Mouse (Mus musculus) kidney, postnatal 0 days (tissue): ENCODE results near the gene Cacna2d4. TPM values are rescaled to one million over a fixed set of nuclear protein-coding genes. Genes with fewer than 3 reads are reported as not detected.
A peak's percentile ranks its signal among the peaks of the same experiment; 100 is the strongest.

Experiments
- ATAC-seq: fragments of 200-750 bp; cut with Nextera tagmentation; replicated peaks from 2 replicates; pipeline ENCODE4 v1.8.0; 2017; ENCODE audit warnings: low read depth, moderate number of reproducible peaks, moderate TSS enrichment, moderate library complexity; ENCODE audit not compliant: low FRiP score
- DNase-seq: peaks from one replicate; pipeline ENCODE4 v3.0.0-alpha.2; 2016; ENCODE audit warnings: low spot score
- H3K27ac ChIP-seq: fragments of 300-500 bp; sonication (generic); 2 replicates; pipeline ENCODE4 v1.5.1; 2014; ENCODE audit warnings: mild to moderate bottlenecking
- H3K27me3 ChIP-seq: fragments of 300-500 bp; sonication (generic); 2 replicates; pipeline ENCODE4 v1.6.1; 2014; ENCODE audit warnings: low read length, mixed read lengths; ENCODE audit not compliant: insufficient read depth
- H3K36me3 ChIP-seq: fragments of 300-500 bp; sonication (generic); 2 replicates; pipeline ENCODE4 v1.6.1; 2014; ENCODE audit warnings: low read length, mixed read lengths; ENCODE audit not compliant: insufficient read depth
- H3K4me1 ChIP-seq: fragments of 300-500 bp; sonication (generic); replicated peaks from 2 replicates; pipeline ENCODE4 v1.6.1; 2014; ENCODE audit warnings: antibody characterized with exemption, low read length, mixed read lengths; ENCODE audit not compliant: insufficient read depth
- H3K4me2 ChIP-seq: fragments of 300-500 bp; sonication (generic); 2 replicates; pipeline ENCODE4 v1.6.1; 2014; ENCODE audit warnings: mild to moderate bottlenecking, low read length, moderate library complexity, mixed read lengths
- H3K4me3 ChIP-seq: fragments of 300-500 bp; sonication (generic); replicated peaks from 2 replicates; pipeline ENCODE4 v1.5.1; 2014; ENCODE audit warnings: low read depth, low read length
- H3K9ac ChIP-seq: fragments of 300-500 bp; sonication (generic); 2 replicates; pipeline ENCODE4 v1.6.1; 2014; ENCODE audit warnings: low read depth, low read length
- H3K9me3 ChIP-seq: fragments of 300-500 bp; sonication (generic); replicated peaks from 2 replicates; pipeline ENCODE4 v1.6.1; 2016; ENCODE audit warnings: low read length, inconsistent platforms, mixed read lengths
- CTCF ChIP-seq: IDR thresholded peaks from 2 replicates; pipeline ENCODE4 v1.5.1; 2016; ENCODE audit warnings: antibody characterized with exemption, low read depth, mild to moderate bottlenecking, moderate library complexity
- WGBS: fragments of 180-500 bp; shearing (Covaris S2); extraction: QIAGEN DNeasy Blood & Tissue Kit; methylation state at CpG from one replicate; pipeline ENCODE4 v1.1.7; 2014; 5-methylcytosine and 5-hydroxymethylcytosine counted together
- polyA plus RNA-seq: library from polyadenylated mRNA; unstranded; fragments of >200 nt; fragmentation: Nextera tagmentation; extraction: Ambion mirVana; gene quantifications from 2 replicates; pipeline ENCODE4 v1.2.1, GENCODE M21; 2015

Gene Cacna2d4
- polyA plus RNA-seq, 1 experiment from 2014 or later, result not detected

DNA sequence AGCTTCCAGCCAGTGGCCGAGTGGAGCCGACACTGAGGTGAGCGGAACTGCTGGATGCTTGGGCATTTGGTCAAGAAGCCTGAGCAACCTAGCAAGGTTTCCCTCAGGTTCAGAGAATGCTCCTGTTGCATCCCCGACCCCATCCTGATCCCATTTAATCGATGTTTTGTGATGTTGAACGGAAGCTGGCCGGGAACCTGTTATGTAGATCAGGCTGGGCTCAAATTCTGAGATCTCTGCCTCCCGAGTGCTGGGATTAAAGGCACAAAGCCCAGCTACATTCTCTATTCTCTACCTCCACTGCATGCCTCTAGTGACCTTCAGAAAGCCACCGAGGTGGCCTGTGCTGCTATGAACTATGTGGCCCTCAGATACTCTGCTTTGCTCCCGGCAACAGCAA lies 88.5 kb downstream of the Cacna2d4 start:
- DNase-seq (no peak), ATAC-seq (no peak)
- H3K36me3 ChIP-seq, result no peaks in the 10 kb centered on the region
- no peaks in the 10 kb centered on the region for H3K4me1 ChIP-seq
- H3K27me3 ChIP-seq, result peaks cover 11% of the 10 kb centered on the region
- no peak for TF ChIP-seq CTCF
- no peak overlapping the region for H3K4me3 ChIP-seq
- H3K27ac ChIP-seq, result no peak overlapping the region
- H3K9me3 ChIP-seq, result no peaks in the 10 kb centered on the region
- WGBS, result 59% methylated on average over 10 of the region's 10 CpGs
- no peak overlapping the region for H3K4me2 ChIP-seq
- no peak overlapping the region for H3K9ac ChIP-seq

DNA sequence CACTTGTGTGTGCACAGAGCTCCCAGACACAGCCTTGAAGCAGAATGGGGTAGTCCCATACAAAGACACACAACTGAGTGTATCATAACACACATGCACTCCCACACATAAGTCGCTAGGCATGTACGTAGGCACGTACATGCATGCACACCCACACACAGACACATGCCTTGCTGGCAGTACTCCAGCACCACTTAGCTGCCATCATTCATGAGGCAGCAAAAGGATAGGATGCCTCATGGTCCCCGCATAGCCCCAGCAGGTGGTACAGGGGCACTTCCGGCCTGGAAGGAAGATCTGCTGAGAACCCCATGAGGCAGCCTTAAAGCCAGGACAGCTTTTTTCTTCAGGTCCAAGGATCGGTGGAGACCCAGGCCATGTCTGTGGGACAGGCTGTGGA lies 89.7 kb downstream of the Cacna2d4 start:
- no peaks in the 10 kb centered on the region for H3K36me3 ChIP-seq
- peaks cover 7% of the 10 kb centered on the region for H3K4me1 ChIP-seq
- no peak overlapping the region for H3K9ac ChIP-seq
- H3K27ac ChIP-seq, result no peak overlapping the region
- H3K4me2 ChIP-seq, result no peak overlapping the region
- no peak for DNase-seq
- H3K27me3 ChIP-seq, result peaks cover 23% of the 10 kb centered on the region
- 78% methylated on average over 6 of the region's 6 CpGs for WGBS
- no peaks in the 10 kb centered on the region for H3K9me3 ChIP-seq
- ATAC-seq, result no peak
- no peak for TF ChIP-seq CTCF
- H3K4me3 ChIP-seq, result no peak overlapping the region

DNA sequence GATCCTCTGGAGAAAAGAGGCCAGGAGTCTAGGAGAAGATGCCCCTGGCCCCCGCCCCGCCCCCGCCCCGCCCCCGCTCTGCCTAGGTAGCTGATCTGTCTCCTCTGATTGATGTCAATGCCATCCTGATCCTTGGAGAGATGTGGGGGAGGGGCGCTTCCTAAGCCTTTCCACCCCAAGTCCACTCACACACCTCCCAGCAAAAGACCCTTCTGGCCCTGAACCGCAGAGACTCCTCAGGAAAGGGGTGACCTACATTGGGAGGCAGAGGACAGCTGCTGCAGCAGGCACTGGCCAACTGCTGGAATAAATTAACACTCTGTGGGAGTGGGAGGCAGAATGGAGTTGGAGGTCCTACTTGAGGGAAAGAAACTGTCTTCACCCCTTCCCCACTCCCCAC lies 90.2 kb downstream of the Cacna2d4 start:
- no peak for TF ChIP-seq CTCF
- Histone ChIP-seq H3K9ac (no peak overlapping the region), H3K27me3 (peaks cover 29% of the 10 kb centered on the region), H3K4me3 (no peak overlapping the region), H3K4me1 (peaks cover 7% of the 10 kb centered on the region), H3K4me2 (no peak overlapping the region), H3K9me3 (no peaks in the 10 kb centered on the region), H3K36me3 (no peaks in the 10 kb centered on the region), H3K27ac (no peak overlapping the region)
- DNase-seq, result no peak
- ATAC-seq, result no peak
- 5% methylated on average over 7 of the region's 7 CpGs for WGBS

DNA sequence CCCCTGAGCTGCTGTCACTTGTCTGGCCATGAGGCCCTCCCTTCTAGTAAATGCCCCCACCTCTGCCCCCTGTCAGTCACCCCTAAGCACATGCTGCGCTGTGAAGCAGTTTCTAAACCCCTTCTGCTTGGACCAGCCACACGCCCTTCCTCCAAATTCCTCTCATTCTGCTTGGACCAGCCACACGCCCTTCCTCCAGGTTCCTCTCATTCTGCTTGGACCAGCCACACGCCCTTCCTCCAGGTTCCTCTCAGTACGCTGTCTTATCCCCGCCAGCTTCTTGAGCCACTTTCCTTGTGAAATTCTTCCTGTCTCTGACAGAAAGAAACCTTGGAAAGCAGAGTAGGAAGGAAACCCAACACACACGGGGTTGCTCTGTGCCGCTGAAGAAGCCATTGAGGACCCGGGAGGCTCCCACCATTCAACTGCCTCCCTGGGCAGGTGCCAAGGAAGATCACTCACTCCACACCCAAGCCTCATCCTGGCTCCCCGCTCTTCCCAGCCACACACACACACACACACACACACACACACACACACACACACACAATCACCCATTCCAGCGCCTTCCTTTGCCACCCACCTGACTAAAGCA lies 92.3 kb downstream of the Cacna2d4 start:
- Histone ChIP-seq H3K9me3 (no peaks in the 10 kb centered on the region), H3K4me2 (peak overlapping the region; percentile 28), H3K4me1 (peaks cover 13% of the 10 kb centered on the region), H3K36me3 (no peaks in the 10 kb centered on the region), H3K27ac (no peak overlapping the region), H3K9ac (no peak overlapping the region), H3K27me3 (peaks cover 32% of the 10 kb centered on the region), H3K4me3 (no peak overlapping the region)
- ATAC-seq (no peak), DNase-seq (no peak)
- 10% methylated on average over 11 of the region's 11 CpGs for WGBS
- TF ChIP-seq CTCF, result no peak

DNA sequence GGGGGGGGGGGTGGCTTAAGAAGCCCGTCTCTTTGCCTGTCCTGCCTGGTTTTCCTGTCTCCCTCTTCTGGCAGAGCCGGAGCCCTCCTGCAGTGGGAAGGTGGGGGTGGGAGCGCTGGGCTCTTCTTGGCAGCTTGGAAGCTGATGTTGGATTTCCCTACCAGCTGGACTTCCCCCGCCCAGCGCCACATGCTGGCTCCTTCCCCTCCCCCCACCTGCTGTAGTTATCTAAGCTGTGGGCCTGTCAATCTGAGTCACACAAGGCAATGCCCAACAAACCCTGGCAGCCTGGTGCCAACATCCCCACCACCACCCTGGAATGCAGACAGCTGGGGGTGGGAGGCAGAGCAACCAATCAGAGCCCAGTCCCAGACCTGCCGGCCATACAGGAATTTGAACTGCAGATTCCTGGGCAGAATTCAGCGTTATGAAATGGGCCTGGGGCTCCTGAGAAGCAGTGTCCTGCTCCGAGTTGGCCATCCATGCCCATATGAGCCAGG lies 92.9 kb downstream of the Cacna2d4 start:
- H3K4me3 ChIP-seq, result no peak overlapping the region
- H3K9ac ChIP-seq, result no peak overlapping the region
- H3K9me3 ChIP-seq, result no peaks in the 10 kb centered on the region
- peak overlapping the region; percentile 28 for H3K4me2 ChIP-seq
- no peak overlapping the region for H3K27ac ChIP-seq
- WGBS, result 2% methylated on average over 8 of the region's 8 CpGs
- peaks cover 32% of the 10 kb centered on the region for H3K27me3 ChIP-seq
- no peak for TF ChIP-seq CTCF
- H3K4me1 ChIP-seq, result peaks cover 13% of the 10 kb centered on the region
- DNase-seq (peak; percentile 34), ATAC-seq (peak; percentile 47; the same call in 1 of the 2 replicates)
- H3K36me3 ChIP-seq, result no peaks in the 10 kb centered on the region

DNA sequence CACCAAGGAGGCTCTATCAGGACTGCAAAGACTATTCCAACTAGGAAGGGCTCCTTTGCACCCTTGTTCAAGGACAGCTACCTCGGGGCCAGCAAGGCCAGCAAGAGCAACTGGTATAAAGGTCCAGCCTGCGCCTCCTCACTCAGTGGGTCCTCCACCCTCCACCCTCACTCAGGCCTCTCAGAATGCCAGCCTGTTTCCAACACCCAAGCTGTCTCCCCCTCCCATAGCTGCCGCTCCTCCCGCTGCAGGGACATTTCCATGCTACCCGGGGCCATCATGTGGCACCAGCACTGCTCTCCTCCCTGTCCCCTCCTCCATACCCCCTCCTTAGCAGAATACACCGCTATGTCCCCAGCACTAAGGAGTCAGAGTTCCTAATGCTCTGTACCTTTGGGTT lies 93.6 kb downstream of the Cacna2d4 start:
- no peak for DNase-seq
- Histone ChIP-seq H3K9ac (no peak overlapping the region), H3K36me3 (no peaks in the 10 kb centered on the region), H3K9me3 (no peaks in the 10 kb centered on the region), H3K27me3 (peaks cover 32% of the 10 kb centered on the region), H3K27ac (no peak overlapping the region), H3K4me2 (peak overlapping the region; percentile 59), H3K4me3 (peak overlapping the region; percentile 31), H3K4me1 (peaks cover 13% of the 10 kb centered on the region)
- no peak for ATAC-seq
- TF ChIP-seq CTCF, result no peak
- WGBS, result 11% methylated on average over 6 of the region's 6 CpGs

DNA sequence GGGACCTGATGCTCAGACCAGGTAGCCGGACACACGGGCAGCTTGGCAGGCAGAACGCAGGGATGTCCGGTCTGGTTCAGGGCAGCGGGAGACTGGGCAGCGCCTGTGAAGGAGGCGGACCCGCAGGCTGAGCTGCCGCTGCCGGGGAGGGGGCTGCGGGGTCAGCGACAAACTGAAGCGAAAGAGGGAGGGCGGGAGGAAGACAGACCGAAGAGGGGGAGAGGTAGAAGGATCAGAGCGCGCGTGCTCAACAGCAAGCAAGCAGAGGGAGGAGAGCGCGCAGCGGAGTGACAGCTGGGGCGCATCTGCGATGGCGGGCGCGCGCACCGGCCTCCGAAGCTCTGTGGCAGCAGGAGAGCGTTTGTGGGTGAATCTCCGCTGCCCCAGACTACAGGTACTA lies 94.2 kb downstream of the Cacna2d4 start, which contains the start of gene Lrtm2:
Gene Lrtm2, minus strand, starts transcription at position 261 of the 400 bp plus-strand sequence.
- Histone ChIP-seq H3K4me1 (peaks cover 13% of the 10 kb centered on the region), H3K9me3 (no peaks in the 10 kb centered on the region), H3K4me3 (peak within 1 kb of the TSS; percentile 31), H3K27me3 (peaks cover 32% of the 10 kb centered on the region), H3K4me2 (peak within 1 kb of the TSS; percentile 59), H3K36me3 (no peaks in the 10 kb centered on the region), H3K9ac (no peak within 1 kb of the TSS), H3K27ac (no peak within 1 kb of the TSS)
- WGBS, result under 1% methylated on average over 31 of the region's 31 CpGs
- ATAC-seq (no peak), DNase-seq (peak; percentile 40)
- TF ChIP-seq CTCF, result no peak
